21 mouse cellular contexts compared by ENCODE assay signal in genomic region chr1:164062856-164063255, GRCm38 (mm10). TPM values are rescaled to one million over a fixed set of nuclear protein-coding genes. Genes with fewer than 3 reads are reported as not detected.
"Had no signal": no experiment of that assay in that cellular context is flagged by ENCODE, and none has a peak within 500 bp of the region (broad histone marks: within the 10 kb centered on the region; RNA-seq: fewer than 3 reads in every experiment).

No protein-coding gene starts in this region.

- DNase-seq: kidney, adult 18-20 months; kidney, adult 9 months; kidney, postnatal 14 days; kidney, postnatal 4 days; left cerebral cortex, postnatal 4 days; lung, postnatal 10 days; lung, postnatal 4 days; midbrain, embryonic 14.5 days; right cerebral cortex, adult 18-20 months; right cerebral cortex, postnatal 25 days; spleen, adult 18-20 months had no signal

- H3K36me3 ChIP-seq: limb, embryonic 13.5 days; lung, embryonic 15.5 days; neural tube, embryonic 12.5 days; neural tube, embryonic 15.5 days had no signal

- H3K9me3 ChIP-seq: limb, embryonic 13.5 days; lung, embryonic 15.5 days; neural tube, embryonic 12.5 days; neural tube, embryonic 15.5 days had no signal

- H3K4me3 ChIP-seq: limb, embryonic 13.5 days; lung, embryonic 15.5 days; neural tube, embryonic 12.5 days; neural tube, embryonic 15.5 days had no signal

- ATAC-seq: intestine, embryonic 16.5 days had no signal

- H3K4me2 ChIP-seq: limb, embryonic 13.5 days; lung, embryonic 15.5 days; midbrain, embryonic 11.5 days; neural tube, embryonic 12.5 days; neural tube, embryonic 15.5 days had no signal

- H3K4me1 ChIP-seq: limb, embryonic 13.5 days; lung, embryonic 15.5 days; neural tube, embryonic 12.5 days; neural tube, embryonic 15.5 days had no signal

- H3K27me3 ChIP-seq: limb, embryonic 13.5 days; lung, embryonic 15.5 days; neural tube, embryonic 12.5 days; neural tube, embryonic 15.5 days had no signal

- H3K27ac ChIP-seq: limb, embryonic 13.5 days; liver, embryonic 14.5 days; lung, embryonic 15.5 days; neural tube, embryonic 12.5 days; neural tube, embryonic 15.5 days; stomach, postnatal 0 days had no signal

- H3K9ac ChIP-seq: limb, embryonic 13.5 days; liver, embryonic 14.5 days; lung, embryonic 15.5 days; neural tube, embryonic 12.5 days; neural tube, embryonic 15.5 days had no signal

RNA-seq across cellular contexts. Expression of gene Sell, which starts 1.1 kb away (rescaled TPM):
- polyA plus RNA-seq: limb, embryonic 13.5 days; midbrain, embryonic 11.5 days; midbrain, postnatal 0 days had no signal

RNA-seq across cellular contexts. Expression of gene Sele, which starts 14.8 kb away (rescaled TPM):
- polyA plus RNA-seq: midbrain, embryonic 11.5 days; midbrain, embryonic 14.5 days; midbrain, postnatal 0 days; neural tube, embryonic 12.5 days; neural tube, embryonic 15.5 days; stomach, embryonic 14.5 days had no signal

RNA-seq across cellular contexts. Expression of gene Selp, which starts 52.2 kb away (rescaled TPM):
- polyA plus RNA-seq: limb, embryonic 13.5 days; midbrain, embryonic 11.5 days; midbrain, embryonic 14.5 days; midbrain, postnatal 0 days; neural tube, embryonic 12.5 days; neural tube, embryonic 15.5 days; stomach, embryonic 14.5 days had no signal
